Mouse (Mus musculus): ENCODE data around the gene Gm28539. TPM values are rescaled to one million over a fixed set of nuclear protein-coding genes. Genes with fewer than 3 reads are reported as not detected.
A peak's percentile ranks its signal among the peaks of the same experiment; 100 is the strongest.
"Not testable (repeated sequence)": the region's sequence is repeated elsewhere in the genome, so short reads cannot be mapped to it uniquely, and the experiment has no call there.

Gm28539 gene
- polyA plus RNA-seq, 1 experiment from 2014 or later = not detected

DNA sequence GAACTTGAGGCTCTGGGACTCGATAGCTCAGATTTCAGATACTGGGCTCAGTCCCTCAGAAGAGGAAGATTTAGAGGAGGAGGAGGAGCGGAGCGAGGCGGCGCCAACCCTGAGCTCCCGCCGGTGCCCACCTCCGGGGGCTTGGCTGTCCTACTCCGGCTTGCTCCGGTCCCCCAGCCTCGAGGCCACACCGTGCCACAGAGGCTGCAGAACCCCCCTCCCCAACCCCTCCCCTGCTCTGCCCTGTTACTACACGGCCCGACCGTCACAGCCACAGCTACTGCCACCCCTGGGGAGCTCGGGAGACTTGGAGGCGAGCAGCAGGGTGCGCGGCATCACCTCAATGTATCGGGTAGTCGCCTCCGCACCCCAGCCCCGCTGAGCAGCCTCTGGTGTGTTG, 139.9 kb downstream of the Gm28539 start:
- 80% methylated on average over 22 of the region's 23 CpGs for WGBS
- 0 out of 2 replicates have a peak, but pooled peaks cover 4% of the 10 kb centered on the region for H3K36me3 ChIP-seq
- H3K9me3 ChIP-seq = no peaks in the 10 kb centered on the region
- ATAC-seq (ENCODE audit: insufficient number of reproducible peaks, low FRiP score, low TSS enrichment, low read depth) = peak; percentile 44; the same call in 1 of the 2 replicates
- H3K27me3 ChIP-seq = no peaks in the 10 kb centered on the region
- H3K4me2 ChIP-seq = no peak overlapping the region
- no peak overlapping the region for H3K9ac ChIP-seq
- H3K27ac ChIP-seq = no peak overlapping the region
- H3K4me1 ChIP-seq = no peaks in the 10 kb centered on the region
- H3K4me3 ChIP-seq = no peak overlapping the region

DNA sequence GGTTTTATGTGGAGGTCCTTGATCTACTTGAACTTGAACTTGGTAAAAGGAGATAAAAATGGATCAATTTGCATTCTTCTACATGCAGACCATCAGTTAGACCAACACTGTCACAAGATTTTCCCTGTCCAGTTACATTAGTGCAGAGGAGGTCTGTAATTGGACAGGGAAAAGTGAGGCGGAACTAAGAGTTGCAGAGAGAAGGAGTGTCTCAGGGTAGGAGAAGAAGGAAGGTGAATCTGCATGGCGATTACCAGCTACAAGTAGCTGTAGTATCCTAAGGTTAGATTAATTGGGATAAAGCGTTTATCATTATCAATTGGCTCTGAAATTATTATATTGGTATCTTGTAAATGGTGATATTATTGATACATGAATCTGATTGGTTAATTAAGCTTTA, 150.0 kb downstream of the Gm28539 start:
- no peak for ATAC-seq (ENCODE audit: insufficient number of reproducible peaks, low FRiP score, low TSS enrichment, low read depth)
- no peak overlapping the region for H3K27ac ChIP-seq
- no peaks in the 10 kb centered on the region for H3K27me3 ChIP-seq
- H3K9ac ChIP-seq = no peak overlapping the region
- H3K4me3 ChIP-seq = no peak overlapping the region
- H3K36me3 ChIP-seq = no peaks in the 10 kb centered on the region
- WGBS = 90% methylated on average over 3 of the region's 3 CpGs
- H3K9me3 ChIP-seq = no peaks in the 10 kb centered on the region
- H3K4me2 ChIP-seq = no peak overlapping the region
- H3K4me1 ChIP-seq = no peaks in the 10 kb centered on the region

- Histone ChIP-seq H3K4me2 (no peak overlapping the region), H3K27ac (no peak overlapping the region)
- WGBS = 87% methylated on average over 5 of the region's 5 CpGs
Measured at GRCm38 (mm10) chr16:18986860-18987259, 150.5 kb downstream of the Gm28539 start.

DNA sequence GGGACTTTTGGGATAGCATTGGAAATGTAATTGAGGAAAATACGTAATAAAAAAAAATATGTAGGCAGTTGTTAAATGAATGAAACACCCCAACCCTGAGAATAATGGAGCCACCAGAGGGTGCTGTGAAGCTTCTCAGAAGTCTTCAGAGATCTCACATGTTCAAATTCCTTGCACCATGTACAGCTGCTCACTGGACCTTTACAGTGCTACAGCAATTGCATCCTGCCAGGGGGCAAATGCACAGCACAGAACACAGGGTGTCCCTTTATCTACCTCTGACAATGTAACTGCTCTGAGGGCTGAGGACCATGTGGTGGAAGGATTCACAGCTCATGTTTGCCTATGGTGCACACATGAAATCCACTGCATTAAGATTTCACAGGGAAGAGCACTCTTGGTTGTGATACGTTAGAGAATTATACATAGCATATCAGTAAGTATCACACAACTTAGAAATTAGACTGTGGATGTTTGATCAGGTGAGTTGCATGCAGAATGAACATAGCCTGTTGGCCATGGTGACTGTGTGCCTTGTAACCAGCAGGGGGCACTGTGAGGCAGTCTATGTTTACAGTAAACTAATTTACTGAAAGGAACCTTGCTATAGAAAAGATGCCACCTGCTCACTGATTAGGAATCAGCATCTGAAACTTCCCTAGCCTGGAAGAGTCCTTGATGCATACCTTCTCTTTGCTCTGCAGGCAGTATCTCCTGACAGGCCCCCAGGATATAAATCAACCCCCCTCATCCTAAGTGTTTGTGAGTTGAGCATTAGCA, 166.4 kb downstream of the Gm28539 start:
- H3K27ac ChIP-seq; H3K27me3 ChIP-seq; H3K4me3 ChIP-seq; ATAC-seq (ENCODE audit: insufficient number of reproducible peaks, low FRiP score, low TSS enrichment, low read depth); H3K36me3 ChIP-seq; H3K4me2 ChIP-seq; H3K9ac ChIP-seq; H3K9me3 ChIP-seq; H3K4me1 ChIP-seq: not testable (repeated sequence)
- 38% methylated on average over 2 of the region's 2 CpGs for WGBS

More at GRCm38 (mm10) chr16:18986860-18987259, 150.5 kb downstream of the Gm28539 start:
- Histone ChIP-seq H3K27me3 (no peaks in the 10 kb centered on the region), H3K36me3 (no peaks in the 10 kb centered on the region), H3K4me3 (no peak overlapping the region), H3K9ac (no peak overlapping the region), H3K4me1 (no peaks in the 10 kb centered on the region), H3K9me3 (no peaks in the 10 kb centered on the region)
- ATAC-seq (ENCODE audit: insufficient number of reproducible peaks, low FRiP score, low TSS enrichment, low read depth) = no peak

GRCm38 (mm10) chr16:19003757-19004156, 167.4 kb downstream of the Gm28539 start:
- H3K27me3 ChIP-seq = no peaks in the 10 kb centered on the region
- no peaks in the 10 kb centered on the region for H3K36me3 ChIP-seq
- H3K4me3 ChIP-seq = no peak overlapping the region
- H3K4me2 ChIP-seq = no peak overlapping the region
- ATAC-seq (ENCODE audit: insufficient number of reproducible peaks, low FRiP score, low TSS enrichment, low read depth) = no peak
- H3K4me1 ChIP-seq = no peaks in the 10 kb centered on the region
- H3K9me3 ChIP-seq = no peaks in the 10 kb centered on the region
- no peak overlapping the region for H3K9ac ChIP-seq
- 84% methylated on average over 1 of the region's 1 CpGs for WGBS
- H3K27ac ChIP-seq = no peak overlapping the region

DNA sequence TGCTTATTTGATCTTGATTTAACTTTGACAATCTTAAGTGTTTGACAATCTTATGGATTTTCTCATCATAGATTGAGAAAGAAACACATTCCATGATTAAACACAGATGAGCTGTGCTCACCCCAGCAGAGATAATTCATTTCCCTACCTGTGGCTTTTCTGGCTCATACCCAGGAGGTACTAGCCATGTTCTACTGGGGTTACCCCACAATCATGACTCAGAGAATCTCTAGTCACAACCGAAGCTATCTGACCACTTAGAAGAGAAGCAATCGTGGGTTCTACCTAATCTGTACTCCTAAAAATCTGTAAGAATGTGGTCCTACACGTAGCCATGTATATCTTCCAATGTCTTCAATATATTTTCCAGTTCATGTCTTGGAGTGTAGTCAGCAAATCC, 168.9 kb downstream of the Gm28539 start:
- Histone ChIP-seq H3K4me2 (no peak overlapping the region), H3K4me3 (no peak overlapping the region), H3K27ac (no peak overlapping the region), H3K36me3 (no peaks in the 10 kb centered on the region), H3K9ac (no peak overlapping the region), H3K9me3 (no peaks in the 10 kb centered on the region), H3K4me1 (no peaks in the 10 kb centered on the region), H3K27me3 (no peaks in the 10 kb centered on the region)
- 75% methylated on average over 3 of the region's 3 CpGs for whole genome bisulfite sequencing
- no peak for ATAC-seq (ENCODE audit: insufficient number of reproducible peaks, low FRiP score, low TSS enrichment, low read depth)

Other genes starting within 250 kb of the Gm28539 start
- gene Tbx1, start 245.9 kb upstream of the Gm28539 start, polyA plus RNA-seq (2015; fragmentation: Nextera tagmentation; extraction: Ambion mirVana) = 6.0 and 6.4 TPM in 2 replicates
- 3.0 and 3.4 TPM in 2 replicates for gene Gp1bb, start 214.2 kb upstream of the Gm28539 start, polyA plus RNA-seq (2015; fragmentation: Nextera tagmentation; extraction: Ambion mirVana)
- gene Gm49601, start 210.2 kb upstream of the Gm28539 start, polyA plus RNA-seq (2015; fragmentation: Nextera tagmentation; extraction: Ambion mirVana) = 5.5 and 6.9 TPM in 2 replicates
- 59.4 and 62.8 TPM in 2 replicates for gene Sept5, start 206.6 kb upstream of the Gm28539 start, polyA plus RNA-seq (2015; fragmentation: Nextera tagmentation; extraction: Ambion mirVana)
- gene Cldn5, start 59.7 kb upstream of the Gm28539 start, polyA plus RNA-seq (2015; fragmentation: Nextera tagmentation; extraction: Ambion mirVana) = 32.3 and 38.0 TPM in 2 replicates
- gene Ufd1, start 24.8 kb upstream of the Gm28539 start, polyA plus RNA-seq (2015; fragmentation: Nextera tagmentation; extraction: Ambion mirVana) = 95.2 and 96.8 TPM in 2 replicates
- gene Cdc45, start 24.6 kb upstream of the Gm28539 start, polyA plus RNA-seq (2015; fragmentation: Nextera tagmentation; extraction: Ambion mirVana) = 32.8 and 39.9 TPM in 2 replicates
- 40.2 and 43.6 TPM in 2 replicates for gene 2510002D24Rik, start within 50 bp of the Gm28539 start, polyA plus RNA-seq (2015; fragmentation: Nextera tagmentation; extraction: Ambion mirVana)
- gene Mrpl40, start 40.3 kb downstream of the Gm28539 start, polyA plus RNA-seq (2015; fragmentation: Nextera tagmentation; extraction: Ambion mirVana) = 83.1 and 89.8 TPM in 2 replicates
- gene Hira, start 40.5 kb downstream of the Gm28539 start, polyA plus RNA-seq (2015; fragmentation: Nextera tagmentation; extraction: Ambion mirVana) = 12.8 and 14.6 TPM in 2 replicates

Measured in limb, embryonic 15.5 days (tissue).